Mouse (Mus musculus): ENCODE data around the gene Tmem273. TPM values are rescaled to one million over a fixed set of nuclear protein-coding genes. Genes with fewer than 3 reads are reported as not detected.
A peak's percentile ranks its signal among the peaks of the same experiment; 100 is the strongest.

Gene Tmem273
- polyA plus RNA-seq, 1 experiment, result not detected

- Histone ChIP-seq H3K36me3 (ENCODE audit: control insufficient read depth, insufficient read depth, low read length) (no peaks in the 10 kb centered on the region), H3K4me1 (ENCODE audit: control insufficient read depth, insufficient read depth, low read length) (no peaks in the 10 kb centered on the region), H3K27ac (ENCODE audit: control insufficient read depth, insufficient read depth, low read depth, low read length) (peak within 1 kb of the TSS; percentile 71), H3K27me3 (ENCODE audit: control insufficient read depth, insufficient read depth, low read length) (no peaks in the 10 kb centered on the region), H3K4me3 (ENCODE audit: control insufficient read depth, low read depth, low read length) (peak within 1 kb of the TSS; percentile 92)
- TF ChIP-seq POLR2A (IDR thresholded peaks at IDR 0.05; ENCODE audit: control insufficient read depth, low read depth, low read length), result peak; percentile 87; the same call in 1 of the 2 replicates
- no peak for TF ChIP-seq CTCF (IDR thresholded peaks at IDR 0.05; ENCODE audit: control insufficient read depth, insufficient read depth, insufficient replicate concordance, low read depth, low read length)
Measured at GRCm38 (mm10) chr14:32833847-32834246, 48.1 kb downstream of the Tmem273 start, which contains the start of gene Fam170b. Gene Fam170b (plus strand): TSS chr14:32833962.

- H3K4me3 ChIP-seq (ENCODE audit: control insufficient read depth, low read depth, low read length), result peak overlapping the region; percentile 77
- no peaks in the 10 kb centered on the region for H3K27me3 ChIP-seq (ENCODE audit: control insufficient read depth, insufficient read depth, low read length)
- no peaks in the 10 kb centered on the region for H3K36me3 ChIP-seq (ENCODE audit: control insufficient read depth, insufficient read depth, low read length)
- H3K27ac ChIP-seq (ENCODE audit: control insufficient read depth, insufficient read depth, low read depth, low read length), result no peak overlapping the region
- H3K4me1 ChIP-seq (ENCODE audit: control insufficient read depth, insufficient read depth, low read length), result no peaks in the 10 kb centered on the region
- TF ChIP-seq POLR2A (IDR thresholded peaks at IDR 0.05; ENCODE audit: control insufficient read depth, low read depth, low read length) (no peak), CTCF (IDR thresholded peaks at IDR 0.05; ENCODE audit: control insufficient read depth, insufficient read depth, insufficient replicate concordance, low read depth, low read length) (no peak)
Measured at GRCm38 (mm10) chr14:32835181-32835580, 49.4 kb downstream of the Tmem273 start.

- Histone ChIP-seq H3K4me1 (ENCODE audit: control insufficient read depth, insufficient read depth, low read length) (no peaks in the 10 kb centered on the region), H3K27me3 (ENCODE audit: control insufficient read depth, insufficient read depth, low read length) (no peaks in the 10 kb centered on the region), H3K4me3 (ENCODE audit: control insufficient read depth, low read depth, low read length) (peak overlapping the region; percentile 77), H3K36me3 (ENCODE audit: control insufficient read depth, insufficient read depth, low read length) (no peaks in the 10 kb centered on the region), H3K27ac (ENCODE audit: control insufficient read depth, insufficient read depth, low read depth, low read length) (no peak overlapping the region)
- TF ChIP-seq CTCF (IDR thresholded peaks at IDR 0.05; ENCODE audit: control insufficient read depth, insufficient read depth, insufficient replicate concordance, low read depth, low read length) (no peak), POLR2A (IDR thresholded peaks at IDR 0.05; ENCODE audit: control insufficient read depth, low read depth, low read length) (peak; percentile 21; the same call in 1 of the 2 replicates)
Measured at GRCm38 (mm10) chr14:32835596-32835995, 49.8 kb downstream of the Tmem273 start.

GRCm38 (mm10) chr14:32836191-32836590 is 50.4 kb downstream of the Tmem273 start:
- Histone ChIP-seq H3K27me3 (ENCODE audit: control insufficient read depth, insufficient read depth, low read length) (no peaks in the 10 kb centered on the region), H3K4me1 (ENCODE audit: control insufficient read depth, insufficient read depth, low read length) (no peaks in the 10 kb centered on the region), H3K36me3 (ENCODE audit: control insufficient read depth, insufficient read depth, low read length) (no peaks in the 10 kb centered on the region), H3K27ac (ENCODE audit: control insufficient read depth, insufficient read depth, low read depth, low read length) (no peak overlapping the region), H3K4me3 (ENCODE audit: control insufficient read depth, low read depth, low read length) (peak overlapping the region; percentile 77)
- TF ChIP-seq CTCF (IDR thresholded peaks at IDR 0.05; ENCODE audit: control insufficient read depth, insufficient read depth, insufficient replicate concordance, low read depth, low read length) (no peak), POLR2A (IDR thresholded peaks at IDR 0.05; ENCODE audit: control insufficient read depth, low read depth, low read length) (no peak)

GRCm38 (mm10) chr14:32842052-32842451 is 56.3 kb downstream of the Tmem273 start:
- Histone ChIP-seq H3K4me1 (ENCODE audit: control insufficient read depth, insufficient read depth, low read length) (no peaks in the 10 kb centered on the region), H3K4me3 (ENCODE audit: control insufficient read depth, low read depth, low read length) (no peak overlapping the region)
- TF ChIP-seq POLR2A (IDR thresholded peaks at IDR 0.05; ENCODE audit: control insufficient read depth, low read depth, low read length) (no peak), CTCF (IDR thresholded peaks at IDR 0.05; ENCODE audit: control insufficient read depth, insufficient read depth, insufficient replicate concordance, low read depth, low read length) (no peak)

GRCm38 (mm10) chr14:32854059-32854458 is 68.3 kb downstream of the Tmem273 start:
- H3K4me3 ChIP-seq (ENCODE audit: control insufficient read depth, low read depth, low read length), result no peak overlapping the region
- TF ChIP-seq POLR2A (IDR thresholded peaks at IDR 0.05; ENCODE audit: control insufficient read depth, low read depth, low read length), result no peak
- no peak for TF ChIP-seq CTCF (IDR thresholded peaks at IDR 0.05; ENCODE audit: control insufficient read depth, insufficient read depth, insufficient replicate concordance, low read depth, low read length)
- H3K27ac ChIP-seq (ENCODE audit: control insufficient read depth, insufficient read depth, low read depth, low read length), result no peak overlapping the region
- H3K27me3 ChIP-seq (ENCODE audit: control insufficient read depth, insufficient read depth, low read length), result no peaks in the 10 kb centered on the region; the same call in 1 of the 2 replicates
- no peaks in the 10 kb centered on the region for H3K36me3 ChIP-seq (ENCODE audit: control insufficient read depth, insufficient read depth, low read length)
- H3K4me1 ChIP-seq (ENCODE audit: control insufficient read depth, insufficient read depth, low read length), result peaks cover 10% of the 10 kb centered on the region

More at GRCm38 (mm10) chr14:32842052-32842451, 56.3 kb downstream of the Tmem273 start:
- H3K36me3 ChIP-seq (ENCODE audit: control insufficient read depth, insufficient read depth, low read length), result no peaks in the 10 kb centered on the region
- no peaks in the 10 kb centered on the region for H3K27me3 ChIP-seq (ENCODE audit: control insufficient read depth, insufficient read depth, low read length)
- no peak overlapping the region for H3K27ac ChIP-seq (ENCODE audit: control insufficient read depth, insufficient read depth, low read depth, low read length)

GRCm38 (mm10) chr14:32856246-32856645 is 70.5 kb downstream of the Tmem273 start:
- Histone ChIP-seq H3K4me1 (ENCODE audit: control insufficient read depth, insufficient read depth, low read length) (peaks cover 20% of the 10 kb centered on the region), H3K27me3 (ENCODE audit: control insufficient read depth, insufficient read depth, low read length) (no peaks in the 10 kb centered on the region; the same call in 1 of the 2 replicates), H3K4me3 (ENCODE audit: control insufficient read depth, low read depth, low read length) (peak overlapping the region; percentile 74; the same call in 1 of the 2 replicates), H3K36me3 (ENCODE audit: control insufficient read depth, insufficient read depth, low read length) (no peaks in the 10 kb centered on the region), H3K27ac (ENCODE audit: control insufficient read depth, insufficient read depth, low read depth, low read length) (no peak overlapping the region)
- TF ChIP-seq CTCF (IDR thresholded peaks at IDR 0.05; ENCODE audit: control insufficient read depth, insufficient read depth, insufficient replicate concordance, low read depth, low read length), result no peak
- no peak for TF ChIP-seq POLR2A (IDR thresholded peaks at IDR 0.05; ENCODE audit: control insufficient read depth, low read depth, low read length)
